Mouse (Mus musculus) forebrain, embryonic 16.5 days (tissue): ENCODE data around the gene Gse1. TPM values are rescaled to one million over a fixed set of nuclear protein-coding genes. Genes with fewer than 3 reads are reported as not detected.
"Not testable (repeated sequence)": the region's sequence is repeated elsewhere in the genome, so short reads cannot be mapped to it uniquely, and the experiment has no call there.

ENCODE experiments used
- ATAC-seq: fragments of 200-750 bp; cut with Nextera tagmentation; 2 replicates; pipeline ENCODE4 v1.8.0; 2017; ENCODE audit warnings: mild to moderate bottlenecking, moderate library complexity
- H3K27ac ChIP-seq: fragments of 300-500 bp; sonication (generic); 2 replicates; pipeline ENCODE4 v1.5.1; 2014; ENCODE audit warnings: low read length, control low read depth
- H3K27me3 ChIP-seq: fragments of 300-500 bp; sonication (generic); replicated peaks from 2 replicates; pipeline ENCODE4 v1.6.1; 2014; ENCODE audit warnings: low read length; ENCODE audit not compliant: control insufficient read depth, insufficient read depth
- H3K36me3 ChIP-seq: fragments of 300-500 bp; sonication (generic); 2 replicates; pipeline ENCODE4 v1.6.1; 2014; ENCODE audit not compliant: control insufficient read depth, insufficient read depth
- H3K4me1 ChIP-seq: fragments of 300-500 bp; sonication (generic); replicated peaks from 2 replicates; pipeline ENCODE4 v1.6.1; 2014; ENCODE audit warnings: low read length; ENCODE audit not compliant: control insufficient read depth, insufficient read depth
- H3K4me2 ChIP-seq: fragments of 300-500 bp; sonication (generic); 2 replicates; pipeline ENCODE4 v1.6.1; 2014; ENCODE audit warnings: mild to moderate bottlenecking, low read length, control low read depth
- H3K4me3 ChIP-seq: fragments of 300-500 bp; sonication (generic); replicated peaks from 2 replicates; pipeline ENCODE4 v1.5.1; 2014; ENCODE audit warnings: mild to moderate bottlenecking, low read length, control low read depth
- H3K9ac ChIP-seq: fragments of 300-500 bp; sonication (generic); replicated peaks from 2 replicates; pipeline ENCODE4 v1.6.1; 2014; ENCODE audit warnings: low read depth, low read length, control low read depth
- H3K9me3 ChIP-seq: fragments of 300-500 bp; sonication (generic); 2 replicates; pipeline ENCODE4 v1.6.1; 2016; ENCODE audit warnings: low read length; ENCODE audit not compliant: control insufficient read depth
- WGBS: fragments of 180-500 bp; shearing (Covaris S2); extraction: QIAGEN DNeasy Blood & Tissue Kit; methylation state at CpG from one replicate; pipeline ENCODE4 v1.1.7; 2014; 5-methylcytosine and 5-hydroxymethylcytosine counted together
- polyA plus RNA-seq: library from polyadenylated mRNA; unstranded; fragments of >200 nt; fragmentation: Nextera tagmentation; extraction: Ambion mirVana; gene quantifications from 2 replicates; pipeline ENCODE4 v1.2.1, GENCODE M21; 2015

Gse1 gene
- polyA plus RNA-seq, 1 experiment from 2014 or later = 34.9 TPM

GRCm38 (mm10) chr8:120366840-120367239, 138.6 kb downstream of the Gse1 start:
- Histone ChIP-seq H3K9me3 (no peaks in the 10 kb centered on the region), H3K27me3 (no peaks in the 10 kb centered on the region), H3K4me1 (peaks cover 7% of the 10 kb centered on the region), H3K36me3 (no peaks in the 10 kb centered on the region), H3K4me2 (no peak overlapping the region), H3K9ac (no peak overlapping the region), H3K4me3 (no peak overlapping the region), H3K27ac (no peak overlapping the region)
- WGBS = 73% methylated on average over 6 of the region's 6 CpGs
- no peak for ATAC-seq

GRCm38 (mm10) chr8:120368191-120368590, 139.9 kb downstream of the Gse1 start:
- ATAC-seq = not testable (repeated sequence)

GRCm38 (mm10) chr8:120368814-120369649, 140.8 kb downstream of the Gse1 start:
- no peak overlapping the region for H3K4me2 ChIP-seq
- 24% methylated on average over 11 of the region's 11 CpGs for WGBS
- H3K4me1 ChIP-seq = peaks cover 9% of the 10 kb centered on the region
- peak; percentile 81 for ATAC-seq
- H3K27ac ChIP-seq = no peak overlapping the region
- no peaks in the 10 kb centered on the region for H3K36me3 ChIP-seq
- H3K4me3 ChIP-seq = no peak overlapping the region
- no peak overlapping the region for H3K9ac ChIP-seq
- H3K9me3 ChIP-seq = no peaks in the 10 kb centered on the region
- H3K27me3 ChIP-seq = no peaks in the 10 kb centered on the region

More at GRCm38 (mm10) chr8:120368191-120368590, 139.9 kb downstream of the Gse1 start:
- not testable (repeated sequence) for H3K4me3 ChIP-seq, H3K27ac ChIP-seq, H3K36me3 ChIP-seq, H3K27me3 ChIP-seq, H3K4me2 ChIP-seq, H3K9ac ChIP-seq, H3K9me3 ChIP-seq, H3K4me1 ChIP-seq
- 70% methylated on average over 1 of the region's 1 CpGs for WGBS

GRCm38 (mm10) chr8:120369956-120370355, 141.7 kb downstream of the Gse1 start:
- 72% methylated on average over 7 of the region's 7 CpGs for WGBS

GRCm38 (mm10) chr8:120370461-120370860, 142.2 kb downstream of the Gse1 start:
- no peaks in the 10 kb centered on the region for H3K27me3 ChIP-seq
- H3K9ac ChIP-seq = no peak overlapping the region
- ATAC-seq = no peak
- no peaks in the 10 kb centered on the region for H3K36me3 ChIP-seq
- H3K4me1 ChIP-seq = peaks cover 23% of the 10 kb centered on the region
- H3K9me3 ChIP-seq = no peaks in the 10 kb centered on the region
- 65% methylated on average over 4 of the region's 4 CpGs for WGBS
- no peak overlapping the region for H3K4me2 ChIP-seq
- H3K4me3 ChIP-seq = no peak overlapping the region
- H3K27ac ChIP-seq = no peak overlapping the region

More at GRCm38 (mm10) chr8:120369956-120370355, 141.7 kb downstream of the Gse1 start:
- Histone ChIP-seq H3K4me3 (no peak overlapping the region), H3K4me1 (peaks cover 18% of the 10 kb centered on the region), H3K27me3 (no peaks in the 10 kb centered on the region), H3K9me3 (no peaks in the 10 kb centered on the region), H3K9ac (no peak overlapping the region), H3K36me3 (no peaks in the 10 kb centered on the region), H3K4me2 (no peak overlapping the region), H3K27ac (no peak overlapping the region)
- ATAC-seq = no peak

- Histone ChIP-seq H3K36me3 (no peaks in the 10 kb centered on the region), H3K9ac (no peak overlapping the region), H3K4me3 (no peak overlapping the region), H3K9me3 (no peaks in the 10 kb centered on the region), H3K4me2 (no peak overlapping the region), H3K27ac (no peak overlapping the region), H3K4me1 (peaks cover 28% of the 10 kb centered on the region), H3K27me3 (no peaks in the 10 kb centered on the region)
- WGBS = 81% methylated on average over 5 of the region's 5 CpGs
- ATAC-seq = no peak
Observed at GRCm38 (mm10) chr8:120371146-120371545, 142.9 kb downstream of the Gse1 start.

GRCm38 (mm10) chr8:120371725-120372457, 143.6 kb downstream of the Gse1 start:
- Histone ChIP-seq H3K36me3 (no peaks in the 10 kb centered on the region), H3K4me2 (no peak overlapping the region), H3K4me1 (peaks cover 34% of the 10 kb centered on the region), H3K9me3 (no peaks in the 10 kb centered on the region), H3K9ac (no peak overlapping the region), H3K4me3 (no peak overlapping the region), H3K27me3 (no peaks in the 10 kb centered on the region), H3K27ac (no peak overlapping the region)
- no peak for ATAC-seq
- 88% methylated on average over 8 of the region's 8 CpGs for WGBS

GRCm38 (mm10) chr8:120372684-120373083, 144.4 kb downstream of the Gse1 start:
- no peak overlapping the region for H3K4me3 ChIP-seq
- ATAC-seq = no peak
- peaks cover 41% of the 10 kb centered on the region for H3K4me1 ChIP-seq
- no peak overlapping the region for H3K27ac ChIP-seq
- no peaks in the 10 kb centered on the region for H3K27me3 ChIP-seq
- H3K36me3 ChIP-seq = no peaks in the 10 kb centered on the region
- no peak overlapping the region for H3K9ac ChIP-seq
- no peak overlapping the region for H3K4me2 ChIP-seq
- no peaks in the 10 kb centered on the region for H3K9me3 ChIP-seq
- 96% methylated on average over 6 of the region's 6 CpGs for WGBS

- H3K4me3 ChIP-seq = no peak overlapping the region
- H3K9ac ChIP-seq = no peak overlapping the region
- no peak overlapping the region for H3K4me2 ChIP-seq
- ATAC-seq = no peak
- no peaks in the 10 kb centered on the region for H3K9me3 ChIP-seq
- WGBS = 76% methylated on average over 3 of the region's 3 CpGs
- no peaks in the 10 kb centered on the region for H3K27me3 ChIP-seq
- H3K4me1 ChIP-seq = peaks cover 49% of the 10 kb centered on the region
- H3K36me3 ChIP-seq = no peaks in the 10 kb centered on the region
- H3K27ac ChIP-seq = no peak overlapping the region
Observed at GRCm38 (mm10) chr8:120373621-120374020, 145.4 kb downstream of the Gse1 start.
